Mouse (Mus musculus) kidney, embryonic 16.5 days (tissue): ENCODE data around the gene Hdac9. TPM values are rescaled to one million over a fixed set of nuclear protein-coding genes. Genes with fewer than 3 reads are reported as not detected.
A peak's percentile ranks its signal among the peaks of the same experiment; 100 is the strongest.

Experiments used
- ATAC-seq: fragments of 200-750 bp; cut with Nextera tagmentation; 2 replicates; pipeline ENCODE4 v1.8.0; 2017; ENCODE audit warnings: moderate TSS enrichment; ENCODE audit not compliant: low FRiP score, low TSS enrichment
- H3K27ac ChIP-seq: fragments of 300-500 bp; sonication (generic); 2 replicates; pipeline ENCODE4 v1.5.1; 2014; ENCODE audit warnings: low read length
- H3K27me3 ChIP-seq: fragments of 300-500 bp; sonication (generic); 2 replicates; pipeline ENCODE4 v1.6.1; 2014; ENCODE audit warnings: low read length, control low read depth, mixed read lengths; ENCODE audit not compliant: insufficient read depth
- H3K36me3 ChIP-seq: fragments of 300-500 bp; sonication (generic); 2 replicates; pipeline ENCODE4 v1.6.1; 2014; ENCODE audit warnings: low read length, control low read depth, mixed read lengths; ENCODE audit not compliant: insufficient read depth
- H3K4me1 ChIP-seq: fragments of 300-500 bp; sonication (generic); 2 replicates; pipeline ENCODE4 v1.6.1; 2014; ENCODE audit warnings: low read length, control low read depth, mixed read lengths; ENCODE audit not compliant: insufficient read depth
- H3K4me2 ChIP-seq: fragments of 300-500 bp; sonication (generic); replicated peaks from 2 replicates; pipeline ENCODE4 v1.6.1; 2014; ENCODE audit warnings: low read depth, low read length
- H3K4me3 ChIP-seq: fragments of 300-500 bp; sonication (generic); 2 replicates; pipeline ENCODE4 v1.5.1; 2014; ENCODE audit warnings: mild to moderate bottlenecking, low read length
- H3K9ac ChIP-seq: fragments of 300-500 bp; sonication (generic); replicated peaks from 2 replicates; pipeline ENCODE4 v1.6.1; 2014; ENCODE audit warnings: low read length
- H3K9me3 ChIP-seq: fragments of 300-500 bp; sonication (generic); 2 replicates; pipeline ENCODE4 v1.6.1; 2016; ENCODE audit warnings: low read length, control low read depth
- WGBS: fragments of 180-500 bp; shearing (Covaris S2); extraction: QIAGEN DNeasy Blood & Tissue Kit; methylation state at CpG from one replicate; pipeline ENCODE4 v1.1.7; 2014; 5-methylcytosine and 5-hydroxymethylcytosine counted together
- polyA plus RNA-seq: library from polyadenylated mRNA; unstranded; fragments of >200 nt; fragmentation: Nextera tagmentation; extraction: Ambion mirVana; gene quantifications from 2 replicates; pipeline ENCODE4 v1.2.1, GENCODE M21; 2015

Hdac9 gene
- polyA plus RNA-seq, 1 experiment from 2014 or later = 3.9 TPM

DNA sequence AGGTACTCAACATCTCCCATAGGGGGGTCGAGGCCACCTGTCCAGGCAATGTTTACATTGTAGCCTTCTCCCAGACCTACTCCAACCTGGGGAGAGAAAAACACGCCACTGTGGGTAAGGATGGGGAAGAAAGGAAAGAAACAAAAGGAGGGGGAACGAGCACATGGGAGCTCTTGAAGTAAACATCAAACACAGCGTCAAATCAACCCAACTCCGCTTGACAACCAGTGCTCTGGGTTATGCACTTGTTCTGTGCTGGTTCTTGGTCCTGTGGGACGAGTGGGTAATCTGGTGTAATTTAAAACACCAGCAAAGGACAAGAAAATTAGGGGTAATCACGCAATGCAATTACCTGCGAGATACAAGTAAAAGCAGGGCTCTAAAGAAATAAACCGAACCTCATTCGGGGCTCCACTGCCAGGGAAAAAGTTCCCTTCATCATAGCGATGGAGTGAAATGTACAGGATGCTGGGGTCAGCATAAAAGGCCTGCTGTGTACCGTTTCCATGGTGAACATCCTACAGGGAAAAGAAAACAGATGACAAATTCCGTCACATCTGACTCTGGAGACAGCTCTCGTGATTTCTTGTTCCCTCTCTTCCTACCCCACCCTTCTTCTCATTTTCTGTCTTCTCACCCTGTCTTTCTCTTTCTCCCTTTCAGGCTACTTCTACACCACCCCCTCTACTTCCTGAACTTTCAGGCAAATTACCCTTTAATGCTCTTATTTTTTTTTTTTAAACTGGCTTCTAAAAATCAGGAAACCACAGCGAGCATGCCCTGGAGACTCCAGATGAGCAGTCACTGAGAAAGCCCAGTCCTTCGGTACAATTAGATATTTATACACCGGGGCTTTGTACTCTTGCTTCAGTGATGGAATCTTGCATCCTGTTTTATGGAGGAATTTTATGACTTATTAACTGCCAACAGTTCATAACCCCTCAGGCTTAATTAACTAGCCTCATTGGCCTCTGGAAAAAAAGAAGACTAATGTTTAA is 701.6 kb downstream of the Hdac9 start:
- Histone ChIP-seq H3K4me2 (0 out of 2 replicates have a peak overlapping the region, but pooled peaks have one; percentile 16), H3K9me3 (no peaks in the 10 kb centered on the region), H3K4me3 (no peak overlapping the region), H3K4me1 (peaks cover 16% of the 10 kb centered on the region), H3K27ac (no peak overlapping the region), H3K27me3 (no peaks in the 10 kb centered on the region), H3K36me3 (no peaks in the 10 kb centered on the region), H3K9ac (no peak overlapping the region)
- WGBS = 21% methylated on average over 17 of the region's 17 CpGs
- ATAC-seq = no peak; the same call in 1 of the 2 replicates

DNA sequence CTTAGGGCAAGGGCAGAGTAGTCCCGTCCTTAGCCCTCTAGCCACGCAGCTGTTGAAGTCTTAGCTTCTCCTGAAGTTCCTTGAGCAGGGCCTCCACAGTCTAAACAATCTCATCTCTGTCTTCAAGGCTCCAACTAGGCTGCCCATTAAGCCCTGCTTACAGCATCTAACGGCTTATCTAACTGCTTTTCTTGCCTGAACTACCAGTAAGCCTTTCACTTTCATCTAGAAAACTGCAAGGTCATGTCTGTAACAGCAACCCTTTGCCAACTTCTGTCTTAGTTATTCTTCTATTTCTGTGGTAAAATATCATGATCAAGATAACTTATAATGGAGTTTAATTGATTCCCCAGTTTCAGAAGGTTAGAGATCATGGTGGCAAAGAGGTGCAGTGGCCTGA is 704.7 kb downstream of the Hdac9 start:
- Histone ChIP-seq H3K9me3 (no peaks in the 10 kb centered on the region), H3K27ac (no peak overlapping the region), H3K4me3 (no peak overlapping the region), H3K4me1 (peaks cover 11% of the 10 kb centered on the region), H3K27me3 (no peaks in the 10 kb centered on the region), H3K9ac (no peak overlapping the region), H3K4me2 (no peak overlapping the region), H3K36me3 (no peaks in the 10 kb centered on the region)
- ATAC-seq = no peak
- 69% methylated on average over 3 of the region's 3 CpGs for WGBS

DNA sequence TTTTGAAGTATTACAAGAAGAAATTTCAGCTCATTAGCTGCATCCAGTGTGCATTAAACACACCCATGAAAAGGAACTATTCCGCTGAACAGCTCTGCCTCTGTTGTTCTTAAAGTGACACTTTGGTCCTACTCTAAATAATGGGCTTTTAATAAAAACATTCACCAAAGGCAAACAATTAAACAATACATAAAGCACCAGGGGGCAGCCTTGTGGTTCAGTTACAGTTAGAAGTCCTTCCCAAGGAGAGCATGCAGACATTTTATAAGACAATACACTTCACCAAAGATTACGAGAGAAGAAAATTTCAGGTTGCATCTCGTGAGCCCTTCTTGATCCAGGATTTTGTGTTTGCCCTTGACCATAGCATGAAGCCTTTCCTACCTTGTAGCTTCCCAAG is 715.4 kb downstream of the Hdac9 start:
- Histone ChIP-seq H3K4me1 (no peaks in the 10 kb centered on the region), H3K4me3 (no peak overlapping the region), H3K27me3 (no peaks in the 10 kb centered on the region), H3K9me3 (no peaks in the 10 kb centered on the region), H3K4me2 (no peak overlapping the region), H3K9ac (no peak overlapping the region), H3K36me3 (no peaks in the 10 kb centered on the region), H3K27ac (no peak overlapping the region)
- WGBS = 78% methylated on average over 3 of the region's 3 CpGs
- ATAC-seq = no peak

DNA sequence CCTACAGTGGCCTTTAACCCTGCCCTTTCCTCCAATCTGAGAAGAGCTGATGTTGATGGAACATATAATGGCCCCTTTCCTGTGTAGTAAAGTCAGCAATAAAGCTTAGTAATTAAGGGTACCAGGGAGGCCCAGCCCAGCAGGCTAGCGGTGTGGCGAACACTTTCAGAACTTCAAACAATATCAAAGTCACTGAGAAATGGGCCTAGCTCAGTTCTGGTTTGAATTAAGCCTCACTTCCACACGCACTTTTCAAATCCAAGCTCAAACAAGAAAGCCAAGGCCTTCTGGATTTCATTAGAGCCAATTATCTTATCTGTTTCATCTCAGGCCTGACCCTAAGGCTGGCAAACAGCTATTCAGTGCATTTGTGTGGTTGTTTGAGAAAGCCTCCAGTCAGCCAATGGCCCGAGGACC is 716.9 kb downstream of the Hdac9 start:
- Histone ChIP-seq H3K27ac (no peak overlapping the region), H3K9ac (no peak overlapping the region), H3K4me2 (no peak overlapping the region), H3K36me3 (no peaks in the 10 kb centered on the region), H3K27me3 (no peaks in the 10 kb centered on the region), H3K4me1 (no peaks in the 10 kb centered on the region), H3K9me3 (no peaks in the 10 kb centered on the region), H3K4me3 (no peak overlapping the region)
- WGBS = 40% methylated on average over 4 of the region's 4 CpGs
- ATAC-seq = no peak

DNA sequence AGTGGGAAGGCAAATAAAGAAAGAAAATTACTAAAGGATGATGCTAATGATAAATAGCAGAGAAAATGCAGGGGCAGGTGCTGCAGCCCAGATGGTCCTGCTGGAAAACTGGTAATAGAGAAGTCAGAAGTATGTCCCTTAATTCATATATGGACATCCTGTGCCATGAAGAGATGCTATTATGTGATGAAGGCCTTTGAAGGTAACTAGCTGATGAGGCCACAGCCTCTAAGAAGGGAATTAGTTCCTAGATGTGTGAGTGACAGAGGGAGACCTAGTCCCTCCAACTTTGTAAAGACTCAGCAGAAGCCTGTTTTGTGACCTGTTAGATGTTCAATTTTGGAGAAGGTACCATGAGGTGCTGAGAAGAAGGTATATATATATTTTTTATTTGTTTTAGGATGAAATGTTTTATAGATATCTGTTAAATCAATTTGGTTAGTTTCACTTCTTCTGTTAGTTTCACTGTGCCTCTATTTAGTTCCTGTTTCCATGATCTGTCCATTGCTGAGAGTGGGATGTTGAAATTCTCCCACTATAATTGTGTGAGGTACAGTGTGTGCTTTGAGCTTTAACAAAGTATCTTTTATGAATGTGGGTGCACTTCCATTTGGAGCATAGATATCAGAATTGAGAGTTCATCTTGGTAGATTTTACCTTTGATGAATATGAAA is 721.6 kb downstream of the Hdac9 start:
- Histone ChIP-seq H3K27ac (no peak overlapping the region), H3K4me3 (no peak overlapping the region), H3K27me3 (no peaks in the 10 kb centered on the region), H3K4me1 (no peaks in the 10 kb centered on the region), H3K4me2 (no peak overlapping the region), H3K9ac (no peak overlapping the region), H3K36me3 (no peaks in the 10 kb centered on the region), H3K9me3 (no peaks in the 10 kb centered on the region)
- ATAC-seq = no peak

DNA sequence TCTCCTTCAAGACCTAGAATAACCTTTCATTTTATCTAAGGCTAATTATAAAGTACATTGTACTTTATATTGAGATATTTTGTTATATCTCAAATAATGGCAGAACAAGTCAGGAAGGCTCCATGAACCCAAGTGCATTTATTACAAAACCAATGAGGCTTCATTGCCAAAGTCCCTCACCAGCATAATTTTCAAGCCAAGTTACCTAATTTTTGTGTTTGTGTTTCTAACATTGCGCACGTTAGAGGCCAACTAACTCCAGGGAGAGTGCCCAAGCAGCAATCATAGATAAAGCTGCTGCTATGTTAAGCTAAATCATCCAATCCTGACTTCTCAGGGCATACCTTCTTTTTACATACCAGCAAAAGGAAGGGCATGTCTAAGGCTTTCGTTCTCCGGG is 722.8 kb downstream of the Hdac9 start:
- no peak overlapping the region for H3K27ac ChIP-seq
- no peaks in the 10 kb centered on the region for H3K27me3 ChIP-seq
- no peak overlapping the region for H3K4me2 ChIP-seq
- no peaks in the 10 kb centered on the region for H3K36me3 ChIP-seq
- H3K4me1 ChIP-seq = no peaks in the 10 kb centered on the region
- no peak overlapping the region for H3K9ac ChIP-seq
- H3K4me3 ChIP-seq = no peak overlapping the region
- no peaks in the 10 kb centered on the region for H3K9me3 ChIP-seq
- WGBS = 89% methylated on average over 4 of the region's 4 CpGs
- no peak for ATAC-seq

DNA sequence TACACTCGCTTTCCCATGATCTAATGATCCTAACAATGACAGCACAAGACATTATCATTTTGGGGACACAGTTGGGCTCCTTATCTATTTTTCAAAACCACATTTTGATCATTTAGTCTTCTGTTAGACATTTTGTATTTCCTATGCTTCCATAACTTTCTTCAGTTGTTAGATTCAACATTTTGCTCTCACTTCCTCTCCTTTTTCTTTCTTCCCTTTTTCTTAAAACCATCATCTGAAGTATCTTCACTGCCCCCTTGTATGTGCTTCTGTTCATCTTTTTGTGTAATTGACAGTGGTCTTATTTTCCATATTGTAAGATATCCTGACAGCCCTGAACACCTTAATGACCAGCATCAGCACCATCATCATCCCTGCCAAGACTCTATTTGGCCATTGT is 725.6 kb downstream of the Hdac9 start:
- H3K27ac ChIP-seq = no peak overlapping the region
- no peak for ATAC-seq
- 94% methylated on average over 1 of the region's 1 CpGs for WGBS
- no peak overlapping the region for H3K4me3 ChIP-seq
- H3K4me2 ChIP-seq = no peak overlapping the region
- no peaks in the 10 kb centered on the region for H3K9me3 ChIP-seq
- no peaks in the 10 kb centered on the region for H3K4me1 ChIP-seq
- no peaks in the 10 kb centered on the region for H3K36me3 ChIP-seq
- no peaks in the 10 kb centered on the region for H3K27me3 ChIP-seq
- H3K9ac ChIP-seq = no peak overlapping the region

DNA sequence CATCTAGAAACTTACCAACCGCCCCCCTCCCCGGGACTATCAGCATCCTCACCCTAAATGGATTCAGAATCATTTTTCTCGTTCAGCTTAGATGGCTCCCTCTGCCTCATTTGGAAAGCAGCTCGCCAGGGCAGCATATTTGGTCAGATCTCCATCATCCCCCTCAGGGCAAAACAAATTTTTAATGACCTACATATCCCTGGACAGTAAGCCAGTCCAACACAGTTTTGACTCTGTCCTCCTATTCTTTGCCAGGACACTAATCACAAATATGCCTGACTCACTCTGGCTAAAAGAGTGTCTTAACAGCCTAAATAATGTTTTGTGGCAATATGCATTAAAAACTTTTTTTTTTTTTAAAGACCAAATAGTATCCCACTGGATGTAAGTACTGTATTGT is 738.0 kb downstream of the Hdac9 start:
- ATAC-seq = no peak

DNA sequence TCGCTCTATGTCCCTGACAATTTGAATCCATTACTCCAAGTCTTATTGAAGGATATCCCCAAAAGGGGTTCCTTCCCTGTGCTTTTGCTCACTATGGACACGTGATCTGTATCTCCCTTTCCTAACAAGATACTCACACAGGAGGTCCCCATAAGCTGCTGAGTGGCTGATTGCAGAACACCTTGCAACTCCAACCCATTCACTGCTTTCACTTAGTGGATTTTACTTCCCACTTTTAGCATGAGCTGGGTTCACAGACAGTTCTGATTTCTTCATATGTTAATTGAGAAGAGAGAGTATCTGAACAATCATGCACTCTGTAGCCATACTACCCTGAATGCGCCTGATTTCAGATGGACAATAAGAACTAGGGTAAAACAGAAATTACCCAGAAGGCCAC is 740.1 kb downstream of the Hdac9 start:
- ATAC-seq = no peak
- Histone ChIP-seq H3K27ac (no peak overlapping the region), H3K4me3 (no peak overlapping the region), H3K36me3 (no peaks in the 10 kb centered on the region), H3K9ac (no peak overlapping the region), H3K4me1 (no peaks in the 10 kb centered on the region), H3K27me3 (no peaks in the 10 kb centered on the region), H3K4me2 (no peak overlapping the region), H3K9me3 (no peaks in the 10 kb centered on the region)
- WGBS = 80% methylated on average over 3 of the region's 3 CpGs

More for the DNA sequence above, 738.0 kb downstream of the Hdac9 start:
- Histone ChIP-seq H3K27me3 (no peaks in the 10 kb centered on the region), H3K4me1 (no peaks in the 10 kb centered on the region), H3K4me2 (no peak overlapping the region), H3K27ac (no peak overlapping the region), H3K4me3 (no peak overlapping the region), H3K9ac (no peak overlapping the region), H3K36me3 (no peaks in the 10 kb centered on the region), H3K9me3 (no peaks in the 10 kb centered on the region)
- 86% methylated on average over 4 of the region's 4 CpGs for WGBS

DNA sequence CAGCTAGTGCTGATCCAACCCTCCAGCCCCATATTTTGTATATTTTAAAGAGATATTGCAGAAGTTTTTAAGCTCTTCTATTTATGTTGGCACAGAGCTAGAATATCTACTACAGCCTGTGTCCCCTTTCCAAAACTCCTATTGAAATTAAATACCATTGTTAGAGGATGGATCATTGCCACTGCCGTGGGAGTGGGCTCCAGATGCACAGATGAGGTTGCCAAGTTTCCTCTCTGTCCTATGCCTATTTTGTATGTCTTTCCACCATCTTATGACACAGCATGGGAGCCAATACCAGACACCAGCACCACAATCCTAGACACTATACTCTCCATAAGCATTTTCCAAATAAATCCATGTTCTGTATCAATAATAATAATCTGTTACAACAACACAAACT is 743.9 kb downstream of the Hdac9 start:
- H3K36me3 ChIP-seq = no peaks in the 10 kb centered on the region
- H3K9me3 ChIP-seq = no peaks in the 10 kb centered on the region
- no peak overlapping the region for H3K9ac ChIP-seq
- no peaks in the 10 kb centered on the region for H3K4me1 ChIP-seq
- no peak overlapping the region for H3K27ac ChIP-seq
- no peak overlapping the region for H3K4me2 ChIP-seq
- WGBS = 42% methylated on average over 1 of the region's 1 CpGs
- ATAC-seq = no peak
- H3K27me3 ChIP-seq = no peaks in the 10 kb centered on the region
- H3K4me3 ChIP-seq = no peak overlapping the region
